8 mouse cellular contexts compared by ENCODE assay signal in genomic region chr8:70492664-70493640, GRCm38 (mm10). TPM values are rescaled to one million over a fixed set of nuclear protein-coding genes. Genes with fewer than 3 reads are reported as not detected.
A peak's percentile ranks its signal among the peaks of the same experiment; 100 is the strongest.
DNase-seq lines count a peak whose midpoint lies in the region; ATAC-seq and TF ChIP-seq lines count a peak whose summit lies in the region.

Gene Crlf1 (plus strand): TSS chr8:70493158.

- H3K9ac ChIP-seq in heart, embryonic 16.5 days (ENCODE audit: low read length), result peak within 1 kb of the TSS; percentile 51
- peak within 1 kb of the TSS; percentile 31; the same call in 1 of the 2 replicates for H3K9ac ChIP-seq in hindbrain, postnatal 0 days (replicated peaks; ENCODE audit: low read length)
- H3K9ac ChIP-seq in midbrain, embryonic 13.5 days (replicated peaks), result peak within 1 kb of the TSS; percentile 44; the same call in 1 of the 2 replicates

- H3K27me3 ChIP-seq in heart, embryonic 16.5 days (ENCODE audit: control insufficient read depth, insufficient read depth, low read length), result peaks cover 95% of the 10 kb centered on the region
- H3K27me3 ChIP-seq in Patski, result no peaks in the 10 kb centered on the region
- H3K27me3 ChIP-seq in hindbrain, postnatal 0 days (ENCODE audit: insufficient read depth, low read length), result peaks cover 73% of the 10 kb centered on the region
- H3K27me3 ChIP-seq in midbrain, embryonic 13.5 days, result peaks cover 100% of the 10 kb centered on the region

- H3K4me3 ChIP-seq in heart, embryonic 16.5 days (ENCODE audit: low read length), result peak within 1 kb of the TSS; percentile 52
- peak within 1 kb of the TSS; percentile 35 for H3K4me3 ChIP-seq in hindbrain, postnatal 0 days (ENCODE audit: low read length)
- H3K4me3 ChIP-seq in midbrain, embryonic 13.5 days (replicated peaks), result peak within 1 kb of the TSS; percentile 35

- no peak for DNase-seq in heart, adult 8-10 months (ENCODE audit: low spot score)
- no peak for DNase-seq in Patski (ENCODE audit: low read depth, low spot score)
- no peak for DNase-seq in hindbrain, postnatal 0 days (ENCODE audit: low spot score)
- DNase-seq in thymus, postnatal 36 days, result no peak
- no peak for DNase-seq in left cerebral cortex, adult 8-10 months (ENCODE audit: low spot score in 2 of 2)
- DNase-seq in thymus, postnatal 10 days (ENCODE audit: low spot score in 2 of 2), result no peak

- in situ Hi-C loops in Patski (cut with MboI; ENCODE audit: low pct_unique_long_range_greater_than_20kb), result no loop called here

- 1% methylated on average over 73 of the region's 93 CpGs for WGBS in heart, embryonic 16.5 days
- WGBS in hindbrain, postnatal 0 days, result 1% methylated on average over 52 of the region's 93 CpGs
- under 1% methylated on average over 78 of the region's 93 CpGs for WGBS in midbrain, embryonic 13.5 days

- H3K4me1 ChIP-seq in heart, embryonic 16.5 days (ENCODE audit: control insufficient read depth, insufficient read depth, low read length), result peaks cover 32% of the 10 kb centered on the region
- peaks cover 7% of the 10 kb centered on the region; the same call in 1 of the 2 replicates for H3K4me1 ChIP-seq in hindbrain, postnatal 0 days (ENCODE audit: insufficient read depth, low read length)
- peaks cover 57% of the 10 kb centered on the region for H3K4me1 ChIP-seq in midbrain, embryonic 13.5 days (replicated peaks)

- TF ChIP-seq CTCF in Patski (IDR thresholded peaks at IDR 0.05), result no peak
- TF ChIP-seq CTCF in hindbrain, postnatal 0 days (IDR thresholded peaks at IDR 0.05; ENCODE audit: low read depth), result no peak

- CTCF ChIA-PET in Patski (lab: Charles Lee), result no interaction called here

- no peaks in the 10 kb centered on the region for H3K36me3 ChIP-seq in heart, embryonic 16.5 days (ENCODE audit: control insufficient read depth, insufficient read depth)
- H3K36me3 ChIP-seq in hindbrain, postnatal 0 days (ENCODE audit: insufficient read depth, low read length), result no peaks in the 10 kb centered on the region
- no peaks in the 10 kb centered on the region for H3K36me3 ChIP-seq in midbrain, embryonic 13.5 days

- no peak within 1 kb of the TSS for H3K27ac ChIP-seq in heart, embryonic 16.5 days (ENCODE audit: low read length)
- no peak within 1 kb of the TSS for H3K27ac ChIP-seq in hindbrain, postnatal 0 days
- no peak within 1 kb of the TSS for H3K27ac ChIP-seq in midbrain, embryonic 13.5 days

- no peak; the same call in 1 of the 2 replicates for ATAC-seq in heart, embryonic 16.5 days (replicated peaks; ENCODE audit: extremely low read depth, insufficient read depth, low FRiP score)
- no peak for ATAC-seq in Patski
- peak; percentile 9; the same call in 1 of the 2 replicates for ATAC-seq in hindbrain, postnatal 0 days
- peak; percentile 28; the same call in 1 of the 2 replicates for ATAC-seq in midbrain, embryonic 13.5 days

- POLR2A ChIA-PET in Patski (lab: Charles Lee), result no interaction called here

- H3K4me2 ChIP-seq in heart, embryonic 16.5 days (ENCODE audit: low read depth, low read length), result peak within 1 kb of the TSS; percentile 71
- H3K4me2 ChIP-seq in hindbrain, postnatal 0 days (ENCODE audit: low read depth, low read length), result peak within 1 kb of the TSS; percentile 62
- H3K4me2 ChIP-seq in midbrain, embryonic 13.5 days (replicated peaks), result peak within 1 kb of the TSS; percentile 57

- no peaks in the 10 kb centered on the region for H3K9me3 ChIP-seq in heart, embryonic 16.5 days (replicated peaks; ENCODE audit: control insufficient read depth, low read length)
- no peaks in the 10 kb centered on the region for H3K9me3 ChIP-seq in hindbrain, postnatal 0 days (ENCODE audit: low read length)
- H3K9me3 ChIP-seq in midbrain, embryonic 13.5 days, result no peaks in the 10 kb centered on the region

RNA-seq across cellular contexts. Expression of gene Crlf1, which starts in this region (rescaled TPM):
- 3.2 and 17.8 TPM in 2 replicates for polyA plus RNA-seq in heart, embryonic 16.5 days (2015; fragmentation: Nextera tagmentation; extraction: Ambion mirVana)
- under 1 TPM in 2 of 4 experiments, not detected in 2; 0.57 to 0.97 TPM for total RNA-seq in heart, adult 8-10 months (2022)
- polyA plus RNA-seq in Patski (2021), result 29.4 TPM
- total RNA-seq in hindbrain, postnatal 0 days (2014; rRNA removed), result 6.5 and 26.7 TPM in 2 replicates
- polyA plus RNA-seq in hindbrain, postnatal 0 days (2015; fragmentation: Nextera tagmentation; extraction: Ambion mirVana), result 16.3 and 17.3 TPM in 2 replicates
- 0.97 and 1.1 TPM in 2 replicates for polyA plus RNA-seq in midbrain, embryonic 13.5 days (2015; fragmentation: Nextera tagmentation; extraction: Ambion mirVana)
- 1 to 10 TPM in 2 of 4 experiments, under 1 TPM in 2; 0.94 to 1.6 (median 1.2) TPM for total RNA-seq in left cerebral cortex, adult 8-10 months (2022)

Comparison
In these comparisons a context has a peak if more than half of its experiments do, and no peak if none do; other contexts are left out.
1. ATAC-seq: peak in hindbrain, postnatal 0 days (single experiment) and midbrain, embryonic 13.5 days (single experiment); none in heart, embryonic 16.5 days (single experiment) and Patski (single experiment).
2. Peak in every context shown above with its lines, with median percentiles within 50 percentile points of each other: H3K4me2 ChIP-seq, H3K4me3 ChIP-seq and H3K9ac ChIP-seq.